14 mouse cellular contexts compared by ENCODE assay signal in the genomic region with DNA sequence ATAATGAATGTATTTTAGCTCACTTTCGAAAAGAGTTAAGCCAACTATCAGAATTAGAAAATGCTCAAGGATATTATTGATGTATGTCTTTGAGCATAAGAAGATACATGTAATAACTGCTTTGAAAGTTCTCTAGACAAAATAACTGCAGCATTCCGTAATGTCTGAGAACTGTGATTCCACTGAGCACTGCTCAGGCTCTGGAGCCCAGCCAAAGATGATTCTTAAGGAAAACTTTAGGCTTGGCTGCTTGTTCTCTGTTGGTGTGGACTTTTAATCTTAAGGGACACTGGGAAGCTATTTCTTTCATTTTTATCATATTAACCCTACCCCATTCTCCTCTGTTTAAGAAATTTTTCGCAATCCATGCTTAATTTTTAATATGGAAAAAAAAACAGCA. TPM values are rescaled to one million over a fixed set of nuclear protein-coding genes. Genes with fewer than 3 reads are reported as not detected.
DNase-seq lines count a peak whose midpoint lies in the region; ATAC-seq lines count a peak whose summit lies in the region.
"Had no signal": no experiment of that assay in that cellular context is flagged by ENCODE, and none has a peak within 500 bp of the region (broad histone marks: within the 10 kb centered on the region; RNA-seq: fewer than 3 reads in every experiment).

No protein-coding gene starts in this region.

- H3K4me1 ChIP-seq in intestine, embryonic 14.5 days (replicated peaks; ENCODE audit: control insufficient read depth, insufficient read depth, low read length): no peaks in the 10 kb centered on the region; the same call in 1 of the 2 replicates
- H3K4me1 ChIP-seq in intestine, embryonic 16.5 days (ENCODE audit: control insufficient read depth, insufficient read depth, low read length): no peaks in the 10 kb centered on the region
- H3K4me1 ChIP-seq: embryonic facial prominence, embryonic 13.5 days; liver, embryonic 12.5 days; stomach, embryonic 15.5 days had no signal

- H3K36me3 ChIP-seq in intestine, embryonic 14.5 days (ENCODE audit: control insufficient read depth, insufficient read depth, low read length): no peaks in the 10 kb centered on the region
- no peaks in the 10 kb centered on the region for H3K36me3 ChIP-seq in intestine, embryonic 16.5 days (ENCODE audit: control insufficient read depth, insufficient read depth, low read length)
- H3K36me3 ChIP-seq: embryonic facial prominence, embryonic 13.5 days; forebrain, embryonic 15.5 days; liver, embryonic 12.5 days; stomach, embryonic 15.5 days had no signal

- H3K4me2 ChIP-seq in intestine, embryonic 14.5 days (ENCODE audit: low read length): no peak overlapping the region
- H3K4me2 ChIP-seq in intestine, embryonic 16.5 days (ENCODE audit: low read depth, low read length): no peak overlapping the region
- H3K4me2 ChIP-seq: embryonic facial prominence, embryonic 13.5 days; forebrain, embryonic 15.5 days; liver, embryonic 12.5 days; stomach, embryonic 15.5 days had no signal

- WGBS in intestine, embryonic 14.5 days: 62% methylated on average over 3 of the region's 3 CpGs
- 69% methylated on average over 3 of the region's 3 CpGs for WGBS in intestine, embryonic 16.5 days

- no peak overlapping the region for H3K9ac ChIP-seq in intestine, embryonic 14.5 days (ENCODE audit: low read length)
- H3K9ac ChIP-seq in intestine, embryonic 16.5 days (ENCODE audit: low read depth, low read length): no peak overlapping the region
- H3K9ac ChIP-seq: embryonic facial prominence, embryonic 13.5 days; forebrain, embryonic 15.5 days; liver, embryonic 12.5 days; stomach, embryonic 15.5 days had no signal

- no peaks in the 10 kb centered on the region for H3K9me3 ChIP-seq in intestine, embryonic 14.5 days (ENCODE audit: control insufficient read depth, low read length)
- no peaks in the 10 kb centered on the region for H3K9me3 ChIP-seq in intestine, embryonic 16.5 days (ENCODE audit: control insufficient read depth, low read length)
- H3K9me3 ChIP-seq: embryonic facial prominence, embryonic 13.5 days; forebrain, embryonic 15.5 days; liver, embryonic 12.5 days; stomach, embryonic 15.5 days had no signal

- DNase-seq in intestine, embryonic 14.5 days (ENCODE audit: low spot score): no peak
- DNase-seq in ovary, adult 18-20 months (ENCODE audit: low spot score): peak; percentile 4
- no peak for DNase-seq in ovary, postnatal 10 days (ENCODE audit: low spot score)
- peak; percentile 6 for DNase-seq in fibroblast of lung, adult 2 months (ENCODE audit: low read depth)
- peak; percentile 55 for DNase-seq in heart, postnatal 4 days
- DNase-seq in B cell, adult 2 months: no peak
- DNase-seq: adrenal gland, postnatal 14 days; cerebellum, postnatal 25 days had no signal

- H3K27ac ChIP-seq in intestine, embryonic 14.5 days (ENCODE audit: low read depth): peak overlapping the region; percentile 54; the same call in 1 of the 2 replicates
- H3K27ac ChIP-seq in intestine, embryonic 16.5 days (ENCODE audit: low read length): no peak overlapping the region
- H3K27ac ChIP-seq: embryonic facial prominence, embryonic 13.5 days; forebrain, embryonic 15.5 days; liver, embryonic 12.5 days; stomach, embryonic 15.5 days had no signal

- ATAC-seq in intestine, embryonic 14.5 days (replicated peaks; ENCODE audit: low FRiP score, low TSS enrichment, low read depth): no peak
- ATAC-seq in intestine, embryonic 16.5 days: no peak
- ATAC-seq: forebrain, embryonic 15.5 days; liver, embryonic 12.5 days had no signal

- H3K4me3 ChIP-seq in intestine, embryonic 14.5 days (ENCODE audit: low read depth, low read length): no peak overlapping the region
- H3K4me3 ChIP-seq in intestine, embryonic 16.5 days (ENCODE audit: low read length): no peak overlapping the region
- H3K4me3 ChIP-seq: embryonic facial prominence, embryonic 13.5 days; forebrain, embryonic 15.5 days; liver, embryonic 12.5 days; megakaryocyte, embryonic 14.5 days; stomach, embryonic 15.5 days had no signal

- no peaks in the 10 kb centered on the region for H3K27me3 ChIP-seq in intestine, embryonic 14.5 days (replicated peaks; ENCODE audit: control insufficient read depth, insufficient read depth, low read length)
- H3K27me3 ChIP-seq in intestine, embryonic 16.5 days (replicated peaks; ENCODE audit: control insufficient read depth, insufficient read depth, low read length): no peaks in the 10 kb centered on the region
- H3K27me3 ChIP-seq: embryonic facial prominence, embryonic 13.5 days; forebrain, embryonic 15.5 days; liver, embryonic 12.5 days; megakaryocyte, embryonic 14.5 days; stomach, embryonic 15.5 days had no signal

RNA-seq across cellular contexts. Expression of a gene that starts 59.9 kb away (rescaled TPM):
- polyA plus RNA-seq in intestine, embryonic 14.5 days (2014; fragmentation: Nextera tagmentation; extraction: Ambion mirVana): 13.7 and 15.8 TPM in 2 replicates
- polyA plus RNA-seq in intestine, embryonic 16.5 days (2015; fragmentation: Nextera tagmentation; extraction: Ambion mirVana): 82.6 and 92.5 TPM in 2 replicates
- under 1 TPM; 0.43 to 0.63 TPM for total RNA-seq in heart, postnatal 4 days (2021)

Comparison
In these comparisons a context has a peak if more than half of its experiments do, and no peak if none do; other contexts are left out.
1. DNase-seq: peak in ovary, adult 18-20 months (single experiment), fibroblast of lung, adult 2 months (single experiment) and heart, postnatal 4 days (single experiment); none in intestine, embryonic 14.5 days (single experiment), ovary, postnatal 10 days (single experiment) and B cell, adult 2 months (0 of 2).